ENCODE assay signal across 19 mouse cellular contexts in genomic region chr4:105432461-105432860, GRCm38 (mm10).
"Had no signal": no experiment of that assay in that cellular context is flagged by ENCODE, and none has a peak within 500 bp of the region (broad histone marks: within the 10 kb centered on the region; RNA-seq: fewer than 3 reads in every experiment).

No protein-coding gene starts in this region.

- H3K36me3 ChIP-seq: intestine, embryonic 15.5 days; kidney, embryonic 15.5 days; limb, embryonic 10.5 days; limb, embryonic 13.5 days; liver, embryonic 13.5 days; midbrain, embryonic 12.5 days; midbrain, embryonic 15.5 days; neural tube, embryonic 13.5 days; stomach, embryonic 15.5 days had no signal

- H3K4me1 ChIP-seq: intestine, embryonic 15.5 days; liver, embryonic 13.5 days; midbrain, embryonic 15.5 days; neural tube, embryonic 13.5 days; stomach, embryonic 15.5 days had no signal

- H3K27ac ChIP-seq: intestine, embryonic 15.5 days; kidney, embryonic 15.5 days; limb, embryonic 10.5 days; limb, embryonic 13.5 days; liver, embryonic 13.5 days; midbrain, embryonic 12.5 days; midbrain, embryonic 15.5 days; neural tube, embryonic 13.5 days; stomach, embryonic 15.5 days had no signal

- H3K4me3 ChIP-seq: intestine, embryonic 15.5 days; kidney, embryonic 15.5 days; limb, embryonic 10.5 days; limb, embryonic 13.5 days; liver, embryonic 13.5 days; midbrain, embryonic 12.5 days; midbrain, embryonic 15.5 days; myocyte; neural tube, embryonic 13.5 days; stomach, embryonic 15.5 days had no signal

- H3K9me3 ChIP-seq: intestine, embryonic 15.5 days; kidney, embryonic 15.5 days; limb, embryonic 10.5 days; limb, embryonic 13.5 days; midbrain, embryonic 12.5 days; midbrain, embryonic 15.5 days; neural tube, embryonic 13.5 days; stomach, embryonic 15.5 days had no signal

- H3K27me3 ChIP-seq: intestine, embryonic 15.5 days; kidney, embryonic 15.5 days; limb, embryonic 13.5 days; liver, embryonic 13.5 days; midbrain, embryonic 12.5 days; midbrain, embryonic 15.5 days; neural tube, embryonic 13.5 days; stomach, embryonic 15.5 days had no signal

- ATAC-seq: intestine, embryonic 15.5 days; midbrain, embryonic 15.5 days had no signal

- H3K9ac ChIP-seq: intestine, embryonic 15.5 days; kidney, embryonic 15.5 days; limb, embryonic 13.5 days; liver, embryonic 13.5 days; midbrain, embryonic 12.5 days; midbrain, embryonic 15.5 days; neural tube, embryonic 13.5 days; stomach, embryonic 15.5 days had no signal

- DNase-seq: kidney, adult 11 months; kidney, adult 8-10 months; kidney, postnatal 10 days; kidney, postnatal 36 days; liver; liver, embryonic 13.5 days; retina, postnatal 1 day; right cerebral cortex, postnatal 25 days; spleen, adult 18-20 months; thymus, postnatal 25 days had no signal

- H3K4me2 ChIP-seq: intestine, embryonic 15.5 days; kidney, embryonic 15.5 days; limb, embryonic 13.5 days; liver, embryonic 13.5 days; midbrain, embryonic 12.5 days; midbrain, embryonic 15.5 days; neural tube, embryonic 13.5 days; stomach, embryonic 15.5 days had no signal
